Mouse (Mus musculus) neural tube, embryonic 11.5 days (tissue): ENCODE measurements around the gene Tob2. TPM values are rescaled to one million over a fixed set of nuclear protein-coding genes. Genes with fewer than 3 reads are reported as not detected.
A peak's percentile ranks its signal among the peaks of the same experiment; 100 is the strongest.

Source experiments
- ATAC-seq: fragments of 200-750 bp; cut with Nextera tagmentation; 2 replicates; pipeline ENCODE4 v1.8.0; 2017; ENCODE audit warnings: moderate number of reproducible peaks, mild to moderate bottlenecking, moderate TSS enrichment, moderate library complexity; ENCODE audit not compliant: insufficient read depth, low FRiP score, low TSS enrichment
- DNase-seq: peaks from one replicate; pipeline ENCODE4 v3.0.0-alpha.2; 2015; ENCODE audit warnings: low spot score
- H3K27ac ChIP-seq: fragments of 300-500 bp; sonication (generic); 2 replicates; pipeline ENCODE4 v1.5.1; 2014; ENCODE audit warnings: low read depth, mild to moderate bottlenecking, low read length
- H3K27me3 ChIP-seq: fragments of 300-500 bp; sonication (generic); 2 replicates; pipeline ENCODE4 v1.6.1; 2014; ENCODE audit warnings: mild to moderate bottlenecking, low read length, mixed read lengths; ENCODE audit not compliant: control insufficient read depth, insufficient read depth
- H3K36me3 ChIP-seq: fragments of 300-500 bp; sonication (generic); 2 replicates; pipeline ENCODE4 v1.6.1; 2014; ENCODE audit warnings: mild to moderate bottlenecking, low read length, moderate library complexity, mixed read lengths; ENCODE audit not compliant: control insufficient read depth, insufficient read depth
- H3K4me1 ChIP-seq: fragments of 300-500 bp; sonication (generic); 2 replicates; pipeline ENCODE4 v1.6.1; 2014; ENCODE audit warnings: low read length, mixed read lengths; ENCODE audit not compliant: control insufficient read depth, insufficient read depth
- H3K4me2 ChIP-seq: fragments of 300-500 bp; sonication (generic); 2 replicates; pipeline ENCODE4 v1.6.1; 2014; ENCODE audit warnings: low read depth, mild to moderate bottlenecking, moderate library complexity
- H3K4me3 ChIP-seq: fragments of 300-500 bp; sonication (generic); 2 replicates; pipeline ENCODE4 v1.5.1; 2014; ENCODE audit warnings: low read depth, low read length
- H3K9ac ChIP-seq: fragments of 300-500 bp; sonication (generic); 2 replicates; pipeline ENCODE4 v1.6.1; 2014; ENCODE audit warnings: mild to moderate bottlenecking, low read length
- H3K9me3 ChIP-seq: fragments of 300-500 bp; sonication (generic); 2 replicates; pipeline ENCODE4 v1.6.1; 2016; ENCODE audit warnings: low read length; ENCODE audit not compliant: control insufficient read depth
- whole genome bisulfite sequencing: fragments of 180-500 bp; shearing (Covaris S2); extraction: QIAGEN DNeasy Blood & Tissue Kit; methylation state at CpG from one replicate; pipeline ENCODE4 v1.1.7; 2014; 5-methylcytosine and 5-hydroxymethylcytosine counted together
- polyA plus RNA-seq: library from polyadenylated mRNA; unstranded; fragments of >200 nt; fragmentation: Nextera tagmentation; extraction: Ambion mirVana; gene quantifications from 2 replicates; pipeline ENCODE4 v1.2.1, GENCODE M21; 2014

Gene Tob2
- polyA plus RNA-seq, 1 experiment from 2014 or later, result 15.9 TPM

- Histone ChIP-seq H3K9me3 (no peaks in the 10 kb centered on the region), H3K4me3 (peak overlapping the region; percentile 94), H3K27me3 (no peaks in the 10 kb centered on the region), H3K27ac (no peak overlapping the region), H3K9ac (peak overlapping the region; percentile 79), H3K36me3 (no peaks in the 10 kb centered on the region), H3K4me2 (peak overlapping the region; percentile 97), H3K4me1 (peaks cover 12% of the 10 kb centered on the region; the same call in 1 of the 2 replicates)
- peak; percentile 20 for DNase-seq
- WGBS, result 1% methylated on average over 14 of the region's 14 CpGs
- ATAC-seq, result no peak
Measured at GRCm38 (mm10) chr15:81856938-81857723, 1.5 kb downstream of the Tob2 start.

DNA sequence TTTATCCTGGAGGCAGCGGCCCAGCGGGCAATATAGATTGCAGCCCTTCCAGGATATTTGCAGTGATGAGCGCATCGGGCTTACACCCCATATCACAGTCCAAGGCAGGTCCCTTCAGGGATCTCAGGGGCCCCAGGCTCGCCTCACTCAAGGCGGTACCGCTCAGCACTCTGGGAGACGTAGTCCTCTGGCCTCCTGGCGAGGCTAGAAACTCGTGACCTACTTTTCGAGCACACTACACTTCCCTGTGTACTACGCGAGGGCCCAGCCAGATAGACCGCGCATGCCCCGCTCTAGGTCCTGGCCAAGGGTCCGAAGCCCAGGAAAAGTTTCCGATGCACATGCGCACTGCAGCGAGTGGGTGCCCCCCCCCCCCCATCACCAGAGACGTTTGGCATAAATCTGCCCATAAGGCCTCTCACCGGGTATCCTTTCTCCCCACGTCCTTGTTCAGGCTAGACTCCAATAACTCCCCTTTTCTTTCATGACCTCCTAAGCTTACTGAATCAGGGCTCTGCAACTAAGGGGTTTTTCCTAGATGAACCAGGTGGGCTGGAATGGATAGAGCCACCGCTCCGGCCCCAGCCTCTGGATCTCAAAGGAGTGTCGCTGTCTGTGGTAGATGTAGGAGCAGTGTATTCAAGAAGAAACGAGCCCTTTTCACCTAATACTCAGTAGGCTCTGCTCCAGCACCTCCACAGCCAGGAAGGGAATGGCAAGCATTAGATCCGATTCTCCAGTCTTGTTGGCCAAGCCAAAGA, 2.4 kb downstream of the Tob2 start:
- ATAC-seq (peak; percentile 89), DNase-seq (peak; percentile 92)
- Histone ChIP-seq H3K36me3 (peaks cover 4% of the 10 kb centered on the region), H3K9me3 (no peaks in the 10 kb centered on the region), H3K27ac (peak overlapping the region; percentile 50; the same call in 1 of the 2 replicates), H3K9ac (peak overlapping the region; percentile 79), H3K27me3 (no peaks in the 10 kb centered on the region), H3K4me2 (peak overlapping the region; percentile 97), H3K4me1 (peaks cover 12% of the 10 kb centered on the region; the same call in 1 of the 2 replicates), H3K4me3 (peak overlapping the region; percentile 94)
- WGBS, result under 1% methylated on average over 28 of the region's 28 CpGs

- 92% methylated on average over 7 of the region's 7 CpGs for WGBS
- no peak overlapping the region for H3K4me2 ChIP-seq
- H3K27me3 ChIP-seq, result no peaks in the 10 kb centered on the region
- H3K27ac ChIP-seq, result no peak overlapping the region
- ATAC-seq (no peak), DNase-seq (no peak)
- H3K36me3 ChIP-seq, result peaks cover 10% of the 10 kb centered on the region
- H3K9me3 ChIP-seq, result no peaks in the 10 kb centered on the region
- H3K9ac ChIP-seq, result no peak overlapping the region
- peaks cover 5% of the 10 kb centered on the region; the same call in 1 of the 2 replicates for H3K4me1 ChIP-seq
- H3K4me3 ChIP-seq, result no peak overlapping the region
Measured at GRCm38 (mm10) chr15:81853081-81853480, 5.5 kb downstream of the Tob2 start.

GRCm38 (mm10) chr15:81852411-81853000, 6.1 kb downstream of the Tob2 start:
- no peak overlapping the region for H3K4me3 ChIP-seq
- DNase-seq (no peak), ATAC-seq (no peak)
- H3K27me3 ChIP-seq, result no peaks in the 10 kb centered on the region
- WGBS, result 86% methylated on average over 9 of the region's 9 CpGs
- H3K36me3 ChIP-seq, result peaks cover 10% of the 10 kb centered on the region
- no peak overlapping the region for H3K9ac ChIP-seq
- H3K9me3 ChIP-seq, result no peaks in the 10 kb centered on the region
- no peak overlapping the region for H3K27ac ChIP-seq
- peaks cover 5% of the 10 kb centered on the region; the same call in 1 of the 2 replicates for H3K4me1 ChIP-seq
- H3K4me2 ChIP-seq, result no peak overlapping the region

- no peaks in the 10 kb centered on the region for H3K27me3 ChIP-seq
- no peak overlapping the region for H3K4me2 ChIP-seq
- no peak overlapping the region for H3K9ac ChIP-seq
- peaks cover 3% of the 10 kb centered on the region; the same call in 1 of the 2 replicates for H3K4me1 ChIP-seq
- H3K4me3 ChIP-seq, result no peak overlapping the region
- DNase-seq (no peak), ATAC-seq (no peak)
- H3K9me3 ChIP-seq, result no peaks in the 10 kb centered on the region
- no peak overlapping the region for H3K27ac ChIP-seq
- peaks cover 10% of the 10 kb centered on the region for H3K36me3 ChIP-seq
- WGBS, result 98% methylated on average over 15 of the region's 15 CpGs
Measured at GRCm38 (mm10) chr15:81851375-81851774, 7.2 kb downstream of the Tob2 start.

- 88% methylated on average over 14 of the region's 14 CpGs for WGBS
- Histone ChIP-seq H3K27me3 (no peaks in the 10 kb centered on the region), H3K4me3 (no peak overlapping the region), H3K36me3 (peaks cover 10% of the 10 kb centered on the region), H3K4me1 (peaks cover 3% of the 10 kb centered on the region; the same call in 1 of the 2 replicates), H3K4me2 (no peak overlapping the region), H3K27ac (no peak overlapping the region), H3K9ac (no peak overlapping the region), H3K9me3 (no peaks in the 10 kb centered on the region)
- DNase-seq (no peak), ATAC-seq (no peak)
Measured at GRCm38 (mm10) chr15:81850718-81851117, 7.9 kb downstream of the Tob2 start.

DNA sequence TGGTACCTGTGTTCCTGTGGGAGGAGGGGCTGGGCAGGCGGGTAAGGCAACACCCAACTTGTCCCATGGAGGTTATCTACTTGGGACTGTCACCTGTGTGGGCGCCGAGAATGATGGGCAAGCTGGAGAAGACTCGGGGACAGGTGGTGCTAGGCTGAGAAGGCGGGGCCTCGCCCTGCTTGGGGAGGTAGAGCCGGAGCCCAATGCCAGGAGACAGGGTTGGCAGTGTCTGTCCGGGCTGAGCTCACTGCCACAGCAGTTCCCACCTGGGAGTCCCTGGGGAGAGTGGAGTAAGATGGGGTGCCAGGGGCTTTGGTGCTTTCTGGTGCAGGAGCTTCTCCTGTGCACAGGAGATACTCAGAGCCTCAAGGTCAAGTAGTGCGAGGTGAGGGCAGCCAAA, 9.5 kb downstream of the Tob2 start:
- H3K4me2 ChIP-seq, result no peak overlapping the region
- DNase-seq (no peak), ATAC-seq (no peak)
- H3K27ac ChIP-seq, result no peak overlapping the region
- no peaks in the 10 kb centered on the region for H3K4me1 ChIP-seq
- no peak overlapping the region for H3K4me3 ChIP-seq
- no peaks in the 10 kb centered on the region for H3K9me3 ChIP-seq
- no peaks in the 10 kb centered on the region for H3K27me3 ChIP-seq
- no peak overlapping the region for H3K9ac ChIP-seq
- peaks cover 10% of the 10 kb centered on the region for H3K36me3 ChIP-seq
- 85% methylated on average over 9 of the region's 9 CpGs for WGBS

DNA sequence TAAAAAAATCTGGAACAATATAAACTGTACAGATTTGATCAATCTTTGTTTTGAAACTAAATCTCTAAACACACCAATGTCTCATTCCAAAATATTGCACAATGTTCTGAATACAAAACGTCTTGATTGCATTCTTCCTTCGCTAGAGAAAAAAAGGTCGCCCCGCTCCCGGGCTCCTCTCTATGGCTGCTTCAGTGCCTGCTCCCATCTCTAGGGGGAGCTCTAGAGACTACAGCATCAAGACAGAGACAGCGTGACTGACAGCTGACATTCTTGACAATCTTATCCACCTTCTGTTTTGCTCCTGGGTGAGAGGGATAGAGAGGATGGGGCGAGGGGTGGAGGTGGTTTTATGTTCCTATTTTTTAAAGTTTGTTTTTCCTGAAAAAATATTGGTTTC, 10.3 kb downstream of the Tob2 start:
- 51% methylated on average over 7 of the region's 7 CpGs for WGBS
- Histone ChIP-seq H3K9me3 (no peaks in the 10 kb centered on the region), H3K9ac (no peak overlapping the region), H3K27ac (no peak overlapping the region), H3K4me2 (no peak overlapping the region), H3K36me3 (peaks cover 10% of the 10 kb centered on the region), H3K4me3 (no peak overlapping the region), H3K4me1 (no peaks in the 10 kb centered on the region), H3K27me3 (no peaks in the 10 kb centered on the region)
- DNase-seq (peak; percentile 56), ATAC-seq (no peak)
